Mouse (Mus musculus): ENCODE results near the gene Ceacam20.
"Not testable (repeated sequence)": the region's sequence is repeated elsewhere in the genome, so short reads cannot be mapped to it uniquely, and the experiment has no call there.

Gene Ceacam20

DNA sequence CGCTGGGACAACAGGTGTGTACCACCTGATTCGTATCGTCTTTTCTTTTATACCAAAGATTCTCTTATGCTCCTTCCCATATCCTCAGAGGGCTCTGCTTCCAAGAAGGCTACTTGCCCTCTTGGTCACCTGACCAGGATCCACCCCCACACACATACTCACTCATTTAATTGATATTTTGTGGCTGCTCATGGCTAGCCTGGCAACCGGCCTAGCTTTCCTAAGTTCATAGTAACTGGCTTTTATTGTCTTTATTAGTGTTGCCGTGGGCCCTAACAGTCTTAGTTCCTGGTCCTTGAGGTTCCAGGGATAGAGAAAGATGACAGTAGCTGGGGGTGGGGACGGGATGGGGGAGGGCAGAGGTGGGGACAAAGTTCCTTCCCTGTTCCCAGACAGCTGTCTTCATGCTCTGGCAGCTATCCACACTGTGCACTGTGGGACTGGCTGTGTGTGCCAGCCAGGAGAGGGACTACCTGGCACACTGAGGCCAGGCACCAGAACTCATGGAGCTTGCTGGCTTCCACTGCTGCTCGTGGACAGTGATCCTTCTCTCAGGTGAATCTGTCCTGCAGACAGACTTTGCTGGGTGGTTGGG lies at the start of gene Ceacam20:
Gene Ceacam20 (plus strand): TSS at position 428 of the 595 bp plus-strand sequence.
- CTCF ChIA-PET, result no interaction called here

- CTCF ChIA-PET, result no interaction called here
These were observed 45.1 kb upstream of the Ceacam20 start for GRCm38 (mm10) chr7:19920166-19920505.

DNA sequence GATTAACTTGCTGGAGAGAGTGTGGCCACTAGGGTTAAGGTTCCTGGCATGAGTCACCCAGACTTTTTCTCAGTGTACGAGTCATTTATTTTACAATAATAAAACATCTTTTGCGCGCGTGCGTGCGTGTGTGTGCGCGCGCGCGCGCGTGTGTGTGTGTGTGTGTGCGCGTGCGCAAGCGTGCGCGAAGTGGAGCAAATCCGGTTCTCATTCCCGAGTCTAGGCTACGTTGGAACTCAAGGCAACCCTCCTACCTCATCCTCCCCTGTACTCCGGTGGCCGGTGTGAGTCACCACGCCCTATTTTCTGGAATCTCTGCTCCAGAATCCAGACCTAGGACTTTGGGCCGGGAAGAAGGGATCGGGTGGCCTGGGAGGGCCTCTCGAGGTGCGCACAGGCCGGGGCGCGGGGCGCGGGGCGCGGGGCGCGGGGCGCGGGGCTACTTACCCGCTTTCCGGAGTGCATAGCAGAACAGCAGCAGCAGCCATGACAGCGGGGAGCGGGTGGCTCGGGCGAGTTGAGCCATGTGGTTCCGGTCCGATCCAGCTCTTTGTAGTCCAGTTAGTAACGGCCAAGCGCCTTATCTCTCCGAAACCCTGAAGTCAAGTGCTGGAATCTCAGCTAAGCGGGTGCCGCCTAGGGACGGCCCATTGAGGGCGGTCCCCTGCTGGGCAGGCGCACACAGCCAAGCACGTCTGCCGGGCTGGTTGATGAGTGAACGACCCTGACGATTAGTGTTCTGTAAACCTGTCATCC lies 44.5 kb upstream of the Ceacam20 start, which contains the start of gene Pvr:
Gene Pvr (minus strand): TSS at position 655 of the 756 bp plus-strand sequence.
- CTCF ChIA-PET, result interaction anchor here (0.6 to 1.0 kb wide), 2 partner anchors 9 to 400 kb away, joined by 3 to 5 read pairs; no protein-coding TSS in a partner anchor

DNA sequence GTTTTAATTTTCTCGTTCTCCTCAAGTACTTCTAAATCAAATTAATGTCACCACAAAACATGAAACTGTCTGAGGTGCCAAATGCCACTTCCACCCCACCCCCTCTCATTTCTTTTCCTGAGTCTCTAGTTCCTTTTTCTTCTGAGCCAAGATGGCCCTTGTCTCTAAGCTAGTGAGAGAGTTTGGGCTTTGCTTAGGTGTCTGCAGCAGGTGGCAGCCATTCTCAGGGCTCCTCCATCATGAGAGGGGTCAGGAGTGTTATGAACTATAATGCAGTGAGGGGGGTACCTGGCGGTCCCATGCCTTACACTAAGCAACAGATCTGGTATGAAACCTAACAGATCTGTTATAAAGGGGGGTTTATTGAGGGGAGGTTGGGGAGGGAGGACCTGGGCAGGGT lies 41.9 kb upstream of the Ceacam20 start:
- CTCF ChIA-PET, result no interaction called here

DNA sequence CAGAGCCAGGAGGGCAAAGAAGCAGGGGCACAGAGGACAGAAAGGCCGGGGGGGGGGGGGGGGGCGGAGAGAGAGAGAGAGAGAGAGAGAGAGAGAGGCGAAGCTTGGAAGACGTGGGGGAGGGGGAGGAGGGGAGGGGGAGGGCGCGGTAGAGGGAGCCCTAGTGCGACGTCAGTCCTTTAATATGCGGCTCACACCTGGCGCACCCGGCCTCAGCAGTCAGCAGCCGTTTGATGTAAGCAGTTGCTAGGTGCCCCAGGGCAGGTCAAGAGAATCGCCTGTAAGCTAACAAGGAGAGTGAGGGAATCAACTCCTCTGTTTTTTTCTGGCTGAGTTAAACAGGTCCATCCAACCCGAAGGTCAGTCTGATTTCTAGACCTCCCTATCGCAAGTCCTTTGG lies 41.4 kb upstream of the Ceacam20 start:
- CTCF ChIA-PET, result interaction anchor here (0.6 kb wide), 1 partner anchor 37 kb away, joined by 4 read pairs; no protein-coding TSS in a partner anchor

DNA sequence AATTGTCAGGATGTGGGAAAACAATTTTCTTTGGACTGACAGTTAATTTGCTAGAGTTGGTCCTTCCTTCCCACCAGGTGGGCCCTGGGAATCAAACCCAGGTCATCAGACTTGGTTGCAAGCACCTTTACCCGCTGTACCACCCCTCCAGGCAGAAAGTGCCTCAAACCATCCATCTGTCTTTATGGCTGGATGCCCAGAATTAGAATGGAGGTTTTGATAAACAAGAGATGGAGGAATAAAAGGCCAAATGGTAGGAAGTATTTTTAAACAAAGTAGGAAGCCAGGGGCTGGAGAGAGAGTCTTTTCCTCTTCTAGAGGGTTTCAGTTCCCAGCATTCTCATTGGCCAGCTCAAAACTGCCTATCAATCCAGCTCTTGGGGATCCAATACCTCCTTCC lies 39.8 kb upstream of the Ceacam20 start:
- CTCF ChIA-PET, result no interaction called here

DNA sequence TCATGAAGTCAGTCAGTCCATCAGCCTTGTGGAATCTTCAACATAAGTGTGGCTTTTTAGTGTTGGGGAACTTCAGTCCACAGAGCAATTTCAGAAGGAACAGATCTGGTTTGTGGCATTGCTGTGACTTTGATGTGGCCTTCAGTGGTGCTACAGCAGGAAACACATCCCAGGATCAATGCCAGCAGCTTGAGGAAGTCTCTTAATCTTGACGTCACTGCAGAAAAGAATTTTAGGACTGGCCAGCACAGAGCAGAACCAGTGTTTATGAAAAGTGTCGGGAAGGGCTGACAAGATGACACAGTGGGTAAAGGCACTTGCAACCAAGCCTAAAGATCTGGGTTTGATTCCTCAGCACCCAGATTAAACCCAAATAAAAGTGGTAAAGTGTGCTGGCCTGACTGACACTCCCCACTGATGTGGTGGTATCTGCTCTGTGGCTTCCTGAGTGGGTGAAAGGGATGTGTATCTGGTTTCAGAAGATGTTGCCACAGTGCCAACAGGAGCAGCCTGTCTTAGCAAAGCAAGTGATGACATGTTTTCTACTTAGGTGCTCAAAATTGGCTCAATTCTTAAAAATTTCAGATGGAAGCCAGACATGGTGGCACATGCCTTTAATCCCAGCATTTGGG lies 38.2 kb upstream of the Ceacam20 start:
- CTCF ChIA-PET, result interaction anchor here (0.6 kb wide), 1 partner anchor 17 kb away, joined by 3 read pairs; no protein-coding TSS in a partner anchor

DNA sequence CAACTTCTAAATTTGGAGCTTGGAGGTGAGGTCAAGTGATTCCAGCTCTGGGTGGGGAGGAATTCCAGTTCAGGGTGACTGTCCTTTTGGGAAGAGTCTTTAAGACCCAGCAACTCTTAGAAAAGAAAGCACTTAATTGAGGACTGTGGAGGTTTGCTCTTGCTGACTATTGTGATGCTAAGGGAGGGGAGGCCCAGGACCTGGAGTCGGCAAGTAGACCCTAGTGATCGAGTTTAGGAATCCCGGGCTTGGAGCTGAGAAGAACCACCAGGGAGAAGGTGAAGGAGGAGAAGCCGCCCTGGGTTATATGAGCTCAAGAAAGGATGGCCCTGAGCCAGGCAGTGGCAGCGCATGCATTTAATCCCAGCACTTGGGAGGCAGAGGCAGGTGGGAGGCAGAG lies 36.7 kb upstream of the Ceacam20 start:
- CTCF ChIA-PET, result interaction anchor here (0.6 kb wide), 1 partner anchor 926 kb away, joined by 3 read pairs; no protein-coding TSS in a partner anchor

DNA sequence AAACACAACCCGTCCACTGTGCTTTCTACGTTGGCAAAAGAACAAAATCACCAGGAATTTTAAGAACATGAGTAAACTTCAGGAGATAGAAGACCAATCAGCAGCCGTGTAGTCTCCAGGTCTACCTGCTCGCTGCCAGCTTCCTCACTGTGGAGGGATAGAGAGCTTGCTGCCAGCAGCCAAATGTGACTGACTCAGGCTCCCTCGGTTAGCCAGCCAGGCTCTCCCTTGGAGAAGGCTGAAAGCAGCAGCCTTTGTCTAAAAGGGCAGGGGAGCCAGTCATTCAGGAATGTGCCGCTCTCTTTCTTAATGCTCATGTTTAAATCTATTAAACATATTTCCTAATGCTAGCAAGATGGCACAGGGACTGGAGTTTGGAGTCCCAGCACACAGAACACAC lies 34.7 kb upstream of the Ceacam20 start:
- CTCF ChIA-PET, result not testable (repeated sequence)

DNA sequence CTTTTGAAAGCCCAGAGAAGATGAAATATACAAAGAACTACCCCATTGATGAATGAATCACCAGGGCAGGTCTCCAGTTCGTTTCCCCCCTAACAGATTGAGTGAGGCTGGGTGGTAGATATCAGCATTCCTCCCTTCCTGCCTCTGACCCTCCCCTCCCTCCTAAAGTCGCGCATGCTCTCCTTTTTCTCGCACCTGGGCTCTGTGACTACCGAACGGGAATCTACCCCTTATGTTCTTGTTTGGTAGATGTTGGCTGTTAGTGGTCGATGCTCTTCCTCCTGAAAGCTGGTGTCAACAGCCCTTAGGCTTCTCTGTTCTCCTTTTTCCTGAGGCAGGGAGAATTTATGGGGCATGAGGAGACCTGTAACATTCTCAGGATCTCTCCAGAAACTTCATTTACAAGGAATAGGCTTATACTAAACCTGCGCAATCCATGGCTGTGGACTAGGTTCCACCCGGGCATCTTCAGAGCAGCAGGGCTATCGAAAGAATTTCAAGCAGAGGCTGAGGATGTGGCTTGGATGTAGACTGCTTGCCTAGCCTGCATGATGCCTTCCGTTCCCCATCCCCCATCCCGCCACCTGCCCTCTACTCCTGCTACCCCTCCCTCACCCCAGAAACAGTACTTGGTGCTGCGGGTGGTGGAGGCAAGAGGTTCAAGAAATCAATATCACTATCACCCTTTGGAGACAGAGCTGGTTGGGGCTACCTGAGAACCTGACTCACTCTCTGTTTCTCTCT lies 32.9 kb upstream of the Ceacam20 start:
- CTCF ChIA-PET, result no interaction called here

- CTCF ChIA-PET, result interaction anchor here (0.7 kb wide), 1 partner anchor 1030 kb away, joined by 3 read pairs; no protein-coding TSS in a partner anchor
These were observed 32.1 kb upstream of the Ceacam20 start for GRCm38 (mm10) chr7:19932877-19933809.

DNA sequence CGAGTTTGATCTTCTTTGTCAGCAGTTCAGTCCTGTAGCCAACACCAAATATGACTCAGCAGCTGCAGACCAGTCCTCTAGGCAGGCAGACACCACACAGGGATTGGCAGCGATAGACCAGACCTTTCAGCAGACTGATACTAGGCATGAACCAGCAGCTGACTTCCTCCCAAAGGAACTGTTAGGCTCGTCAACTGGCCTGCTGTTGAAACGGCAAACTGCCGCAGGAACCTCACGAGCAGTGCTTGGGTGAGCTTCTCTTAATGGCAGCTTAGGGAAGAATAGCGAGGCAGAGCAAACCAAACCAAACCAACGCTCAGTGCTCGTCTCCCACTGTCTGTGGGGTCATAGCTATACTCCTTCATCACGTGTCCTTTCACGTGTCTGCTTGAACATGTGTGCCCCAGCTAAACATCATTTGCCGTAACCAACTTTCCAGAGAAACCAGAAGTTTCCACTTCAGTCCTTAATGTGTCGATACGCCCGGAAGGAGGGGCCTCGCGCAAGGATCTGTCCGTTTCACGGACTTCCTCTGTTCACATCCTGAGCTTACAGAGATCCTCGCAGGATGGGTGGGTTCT lies 30.0 kb upstream of the Ceacam20 start:
- CTCF ChIA-PET, result no interaction called here

- CTCF ChIA-PET, result no interaction called here
These were observed 29.3 kb upstream of the Ceacam20 start for GRCm38 (mm10) chr7:19935961-19936360.

DNA sequence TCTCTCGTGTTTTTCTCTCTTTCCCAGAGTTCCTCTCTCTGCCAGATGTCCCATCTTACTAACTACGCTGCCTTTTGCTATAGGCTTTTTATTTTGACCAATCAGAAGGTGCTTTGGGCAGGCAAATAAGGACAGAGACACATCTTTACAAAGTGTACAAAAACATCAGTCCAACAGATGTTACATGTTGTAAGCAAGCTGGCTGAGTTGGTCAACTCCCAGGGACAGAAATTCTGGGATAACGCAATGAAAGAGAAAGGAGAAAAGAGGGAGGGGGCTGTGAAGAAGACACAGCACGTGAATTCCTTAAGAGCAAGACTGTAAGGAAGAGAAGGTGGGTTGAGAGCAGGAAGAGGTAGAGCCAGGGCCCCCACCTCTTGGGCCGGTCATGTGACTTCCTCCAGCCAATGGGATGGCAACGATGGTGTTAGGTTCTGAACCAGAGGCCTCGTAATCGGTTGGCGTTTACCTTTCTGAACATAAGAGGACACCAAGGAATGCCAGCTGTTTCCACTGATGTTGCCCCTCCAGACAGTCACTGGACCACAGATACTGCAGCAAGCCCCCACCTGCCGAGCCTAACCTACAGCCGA lies 27.9 kb upstream of the Ceacam20 start:
- CTCF ChIA-PET, result no interaction called here

GRCm38 (mm10) chr7:19939555-19940235 lies 25.5 kb upstream of the Ceacam20 start:
- CTCF ChIA-PET, result interaction anchor here (0.6 to 0.7 kb wide), 2 partner anchors 29 to 492 kb away, joined by 4 to 5 read pairs; no protein-coding TSS in a partner anchor

- CTCF ChIA-PET, result no interaction called here
These were observed 25.0 kb upstream of the Ceacam20 start for GRCm38 (mm10) chr7:19940256-19940655.

- CTCF ChIA-PET, result no interaction called here
These were observed 20.5 kb upstream of the Ceacam20 start for GRCm38 (mm10) chr7:19944709-19945108.

DNA sequence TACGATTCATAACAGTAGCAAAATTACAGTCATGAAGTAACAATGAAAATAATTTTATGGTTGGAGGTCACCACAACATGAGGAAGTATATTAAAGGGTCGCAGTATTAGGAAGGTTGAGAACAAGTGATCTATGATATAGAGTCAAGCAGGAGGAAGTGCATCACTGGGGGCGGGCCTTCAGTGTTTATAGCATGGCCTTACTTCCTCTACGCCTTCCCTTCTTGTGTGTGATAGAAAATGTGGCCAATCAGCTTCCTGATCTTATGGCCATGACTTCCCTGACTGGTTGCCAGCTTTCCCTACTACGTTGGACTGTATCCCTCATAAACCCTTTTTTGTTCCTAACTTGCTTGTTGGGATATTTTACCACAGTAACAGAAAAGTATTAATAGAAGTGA lies 20.0 kb upstream of the Ceacam20 start:
- CTCF ChIA-PET, result interaction anchor here (0.6 kb wide), 1 partner anchor 163 kb away, joined by 3 read pairs; no protein-coding TSS in a partner anchor

DNA sequence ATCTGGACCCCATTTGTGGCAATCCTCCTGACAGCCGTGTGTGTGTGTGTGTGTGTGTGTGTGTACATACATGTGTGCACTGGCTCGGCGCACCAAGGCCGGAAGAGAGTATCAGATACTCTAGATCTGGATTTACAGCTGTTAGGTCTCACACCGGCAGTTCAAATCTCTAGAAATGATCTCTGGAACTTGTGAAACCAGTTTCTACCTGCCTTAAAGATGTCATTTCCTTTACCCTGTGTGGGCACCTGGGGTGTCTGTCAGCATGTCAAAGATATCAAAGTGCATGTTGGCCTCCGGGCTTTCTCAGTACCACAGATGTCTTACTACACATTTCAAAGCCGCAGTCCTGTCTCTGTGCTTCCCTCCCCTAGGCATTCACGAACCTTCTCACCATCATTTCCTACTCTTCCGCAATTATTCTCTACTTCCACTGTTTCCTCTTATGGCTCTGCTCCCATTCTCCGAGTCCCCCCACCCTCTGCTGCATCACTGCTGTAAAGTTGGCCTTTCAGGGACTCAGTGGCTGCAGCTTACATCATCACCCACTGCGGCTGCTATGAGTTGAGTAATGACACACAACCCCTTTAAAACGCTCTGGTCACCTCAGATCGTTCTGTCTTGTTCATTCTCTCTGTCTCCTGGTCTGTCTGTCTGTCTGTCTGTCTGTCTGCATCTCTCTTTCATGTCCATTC lies 19.2 kb upstream of the Ceacam20 start:
- CTCF ChIA-PET, result interaction anchor here (0.6 kb wide), 1 partner anchor 164 kb away, joined by 3 read pairs; no protein-coding TSS in a partner anchor

Measured in spleen, embryonic (tissue).